Mouse (Mus musculus) neural tube, embryonic 11.5 days (tissue): ENCODE data around the gene Mpv17l2. TPM values are rescaled to one million over a fixed set of nuclear protein-coding genes. Genes with fewer than 3 reads are reported as not detected.

Source experiments
- ATAC-seq: fragments of 200-750 bp; cut with Nextera tagmentation; 2 replicates; pipeline ENCODE4 v1.8.0; 2017; ENCODE audit warnings: moderate number of reproducible peaks, mild to moderate bottlenecking, moderate TSS enrichment, moderate library complexity; ENCODE audit not compliant: insufficient read depth, low FRiP score, low TSS enrichment
- DNase-seq: peaks from one replicate; pipeline ENCODE4 v3.0.0-alpha.2; 2015; ENCODE audit warnings: low spot score
- H3K27ac ChIP-seq: fragments of 300-500 bp; sonication (generic); 2 replicates; pipeline ENCODE4 v1.5.1; 2014; ENCODE audit warnings: low read depth, mild to moderate bottlenecking, low read length
- H3K27me3 ChIP-seq: fragments of 300-500 bp; sonication (generic); 2 replicates; pipeline ENCODE4 v1.6.1; 2014; ENCODE audit warnings: mild to moderate bottlenecking, low read length, mixed read lengths; ENCODE audit not compliant: control insufficient read depth, insufficient read depth
- H3K36me3 ChIP-seq: fragments of 300-500 bp; sonication (generic); 2 replicates; pipeline ENCODE4 v1.6.1; 2014; ENCODE audit warnings: mild to moderate bottlenecking, low read length, moderate library complexity, mixed read lengths; ENCODE audit not compliant: control insufficient read depth, insufficient read depth
- H3K4me1 ChIP-seq: fragments of 300-500 bp; sonication (generic); 2 replicates; pipeline ENCODE4 v1.6.1; 2014; ENCODE audit warnings: low read length, mixed read lengths; ENCODE audit not compliant: control insufficient read depth, insufficient read depth
- H3K4me2 ChIP-seq: fragments of 300-500 bp; sonication (generic); 2 replicates; pipeline ENCODE4 v1.6.1; 2014; ENCODE audit warnings: low read depth, mild to moderate bottlenecking, moderate library complexity
- H3K4me3 ChIP-seq: fragments of 300-500 bp; sonication (generic); 2 replicates; pipeline ENCODE4 v1.5.1; 2014; ENCODE audit warnings: low read depth, low read length
- H3K9ac ChIP-seq: fragments of 300-500 bp; sonication (generic); 2 replicates; pipeline ENCODE4 v1.6.1; 2014; ENCODE audit warnings: mild to moderate bottlenecking, low read length
- H3K9me3 ChIP-seq: fragments of 300-500 bp; sonication (generic); 2 replicates; pipeline ENCODE4 v1.6.1; 2016; ENCODE audit warnings: low read length; ENCODE audit not compliant: control insufficient read depth
- WGBS: fragments of 180-500 bp; shearing (Covaris S2); extraction: QIAGEN DNeasy Blood & Tissue Kit; methylation state at CpG from one replicate; pipeline ENCODE4 v1.1.7; 2014; 5-methylcytosine and 5-hydroxymethylcytosine counted together
- polyA plus RNA-seq: library from polyadenylated mRNA; unstranded; fragments of >200 nt; fragmentation: Nextera tagmentation; extraction: Ambion mirVana; gene quantifications from 2 replicates; pipeline ENCODE4 v1.2.1, GENCODE M21; 2014

The Mpv17l2 gene
- polyA plus RNA-seq, 1 experiment from 2014 or later, result 41.3 TPM

DNA sequence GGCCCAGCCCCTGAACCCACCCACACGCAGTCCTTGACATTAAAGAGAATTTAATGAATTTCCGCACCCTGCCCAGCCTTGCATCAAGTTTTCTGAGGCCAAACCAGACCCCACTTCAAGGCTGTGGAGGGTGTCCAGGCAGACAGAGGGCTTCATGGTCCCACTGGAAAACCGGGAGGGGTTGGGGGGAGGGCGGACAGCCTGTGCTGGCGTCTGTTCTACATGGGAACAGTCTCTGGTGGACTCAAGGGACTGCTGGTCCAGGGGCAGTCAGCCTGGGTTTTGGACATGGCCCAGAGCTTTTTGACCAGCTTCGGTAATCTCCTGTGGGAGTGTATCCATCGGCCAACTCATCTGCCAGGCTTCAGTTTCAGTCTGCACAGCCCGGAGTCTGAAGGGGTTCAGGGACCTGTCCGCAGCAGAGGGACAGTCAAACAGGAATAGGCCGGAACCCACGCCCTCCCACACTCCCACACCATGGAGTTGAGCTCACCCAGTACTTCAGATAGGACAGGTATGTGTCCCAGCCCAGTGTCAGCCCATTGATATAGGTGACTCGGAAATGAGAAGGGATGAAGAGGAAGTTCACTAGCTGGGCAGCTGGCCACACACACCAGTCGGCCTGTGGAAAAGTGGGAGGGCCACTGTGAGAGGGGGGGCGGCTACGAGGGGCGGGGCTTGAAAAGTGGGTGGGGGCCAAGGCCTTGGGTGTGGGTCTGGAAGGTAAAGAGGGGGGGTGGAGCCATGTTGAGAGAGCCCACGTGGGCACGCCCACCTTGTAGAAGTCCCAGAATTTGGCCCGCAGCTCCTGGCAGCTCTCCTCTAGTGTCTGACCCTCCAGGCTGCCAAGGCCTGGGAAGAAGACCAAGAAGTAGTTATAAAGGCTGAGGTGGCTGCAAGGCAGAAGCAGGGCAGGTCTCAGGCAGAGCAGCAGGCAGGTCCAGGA lies 1.9 kb downstream of the Mpv17l2 start:
- peaks cover 11% of the 10 kb centered on the region for H3K4me1 ChIP-seq
- no peaks in the 10 kb centered on the region for H3K27me3 ChIP-seq
- no peaks in the 10 kb centered on the region for H3K9me3 ChIP-seq
- no peaks in the 10 kb centered on the region for H3K36me3 ChIP-seq
- H3K9ac ChIP-seq, result no peak overlapping the region
- H3K4me2 ChIP-seq, result no peak overlapping the region
- 75% methylated on average over 19 of the region's 19 CpGs for WGBS
- ATAC-seq (no peak), DNase-seq (no peak)
- no peak overlapping the region for H3K4me3 ChIP-seq
- no peak overlapping the region for H3K27ac ChIP-seq

DNA sequence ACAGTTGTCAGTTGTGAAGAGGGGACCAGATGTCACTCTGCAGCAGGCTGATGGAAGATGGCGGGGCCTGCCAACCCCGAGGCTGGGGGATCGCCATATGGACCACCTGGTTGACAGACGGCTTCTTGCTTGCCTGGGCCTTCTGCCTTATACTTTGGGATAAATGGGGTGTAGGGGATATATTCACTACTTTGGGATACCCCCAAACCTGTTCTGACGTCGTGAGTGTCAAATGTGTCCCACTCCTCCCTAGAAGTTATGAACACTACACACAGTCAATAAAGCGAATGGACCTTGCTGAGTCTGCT lies 2.5 kb downstream of the Mpv17l2 start:
- no peak for ATAC-seq
- no peaks in the 10 kb centered on the region for H3K27me3 ChIP-seq
- DNase-seq, result peak; percentile 7
- H3K4me3 ChIP-seq, result no peak overlapping the region
- no peak overlapping the region for H3K9ac ChIP-seq
- H3K27ac ChIP-seq, result no peak overlapping the region
- no peaks in the 10 kb centered on the region for H3K36me3 ChIP-seq
- H3K4me1 ChIP-seq, result peaks cover 11% of the 10 kb centered on the region
- no peaks in the 10 kb centered on the region for H3K9me3 ChIP-seq
- H3K4me2 ChIP-seq, result no peak overlapping the region
- WGBS, result 82% methylated on average over 7 of the region's 7 CpGs

DNA sequence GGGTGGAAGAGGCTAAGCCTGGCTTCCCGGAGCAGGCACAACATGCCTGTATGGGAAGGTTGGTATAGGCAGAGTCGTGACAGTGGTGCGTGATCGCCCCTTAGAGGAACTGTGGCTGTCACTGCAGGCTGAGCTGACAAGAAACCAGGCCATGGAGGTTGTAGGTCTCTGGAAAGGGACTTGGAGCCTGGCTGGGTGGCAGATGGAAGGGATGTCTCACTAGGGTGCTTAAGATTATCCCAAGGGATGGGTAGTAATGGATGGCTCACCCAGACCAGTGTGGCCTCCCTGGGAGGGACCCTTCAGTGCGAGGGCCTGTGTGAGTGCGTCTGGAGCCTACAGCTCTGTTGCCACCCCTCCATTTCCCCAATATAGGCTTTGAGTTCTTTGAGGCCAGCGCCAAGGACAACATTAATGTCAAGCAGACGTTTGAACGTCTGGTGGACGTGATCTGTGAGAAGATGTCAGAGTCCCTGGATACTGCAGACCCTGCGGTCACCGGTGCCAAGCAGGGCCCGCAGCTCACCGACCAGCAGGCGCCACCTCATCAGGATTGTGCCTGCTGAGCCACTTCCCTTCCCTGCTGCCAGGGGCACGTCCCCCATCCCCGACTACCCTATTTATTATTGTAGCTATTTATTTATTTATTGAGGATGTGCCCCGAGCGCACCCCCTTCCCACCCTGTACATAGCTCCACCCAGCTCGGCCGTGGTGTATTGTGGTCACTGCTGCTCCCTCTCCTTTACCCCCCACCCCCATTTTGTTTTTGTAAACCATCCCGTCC lies 3.0 kb downstream of the Mpv17l2 start:
- peak; percentile 26 for DNase-seq
- 69% methylated on average over 22 of the region's 22 CpGs for WGBS
- no peak overlapping the region for H3K4me2 ChIP-seq
- H3K27me3 ChIP-seq, result no peaks in the 10 kb centered on the region
- no peak for ATAC-seq
- H3K4me3 ChIP-seq, result no peak overlapping the region
- peaks cover 11% of the 10 kb centered on the region for H3K4me1 ChIP-seq
- no peaks in the 10 kb centered on the region for H3K9me3 ChIP-seq
- H3K36me3 ChIP-seq, result no peaks in the 10 kb centered on the region
- no peak overlapping the region for H3K9ac ChIP-seq
- H3K27ac ChIP-seq, result 0 out of 2 replicates have a peak overlapping the region, but pooled peaks have one; percentile 27

DNA sequence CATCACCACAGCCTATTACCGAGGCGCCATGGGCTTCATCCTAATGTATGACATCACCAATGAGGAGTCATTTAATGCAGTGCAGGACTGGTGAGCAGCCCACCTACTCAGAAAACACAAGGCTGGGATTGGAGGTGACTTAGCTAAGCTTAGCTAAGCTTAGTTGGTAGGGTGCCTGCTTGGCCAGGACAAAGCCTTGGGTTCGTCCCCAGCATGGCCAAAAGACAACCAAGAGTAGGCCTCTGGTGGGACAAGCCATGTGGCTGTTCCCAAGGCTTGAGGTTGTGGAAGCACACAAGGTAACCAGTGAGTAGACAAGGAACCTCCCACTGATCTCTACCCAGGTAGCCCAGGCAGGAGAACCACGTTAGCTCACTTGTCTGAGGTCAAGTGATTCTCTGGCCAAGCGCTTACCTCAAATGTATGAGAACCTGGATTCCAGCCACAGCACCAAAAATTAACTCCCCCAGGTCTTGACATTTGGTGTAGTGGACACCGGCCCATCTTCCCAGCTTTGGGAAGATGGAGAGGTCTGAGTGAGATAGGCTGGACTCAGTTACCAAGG lies 4.2 kb downstream of the Mpv17l2 start:
- no peak overlapping the region for H3K27ac ChIP-seq
- DNase-seq (peak; percentile 9), ATAC-seq (no peak)
- H3K4me1 ChIP-seq, result peaks cover 11% of the 10 kb centered on the region
- H3K9ac ChIP-seq, result no peak overlapping the region
- H3K4me2 ChIP-seq, result no peak overlapping the region
- H3K4me3 ChIP-seq, result no peak overlapping the region
- H3K27me3 ChIP-seq, result no peaks in the 10 kb centered on the region
- WGBS, result 94% methylated on average over 6 of the region's 6 CpGs
- H3K36me3 ChIP-seq, result no peaks in the 10 kb centered on the region
- H3K9me3 ChIP-seq, result no peaks in the 10 kb centered on the region

DNA sequence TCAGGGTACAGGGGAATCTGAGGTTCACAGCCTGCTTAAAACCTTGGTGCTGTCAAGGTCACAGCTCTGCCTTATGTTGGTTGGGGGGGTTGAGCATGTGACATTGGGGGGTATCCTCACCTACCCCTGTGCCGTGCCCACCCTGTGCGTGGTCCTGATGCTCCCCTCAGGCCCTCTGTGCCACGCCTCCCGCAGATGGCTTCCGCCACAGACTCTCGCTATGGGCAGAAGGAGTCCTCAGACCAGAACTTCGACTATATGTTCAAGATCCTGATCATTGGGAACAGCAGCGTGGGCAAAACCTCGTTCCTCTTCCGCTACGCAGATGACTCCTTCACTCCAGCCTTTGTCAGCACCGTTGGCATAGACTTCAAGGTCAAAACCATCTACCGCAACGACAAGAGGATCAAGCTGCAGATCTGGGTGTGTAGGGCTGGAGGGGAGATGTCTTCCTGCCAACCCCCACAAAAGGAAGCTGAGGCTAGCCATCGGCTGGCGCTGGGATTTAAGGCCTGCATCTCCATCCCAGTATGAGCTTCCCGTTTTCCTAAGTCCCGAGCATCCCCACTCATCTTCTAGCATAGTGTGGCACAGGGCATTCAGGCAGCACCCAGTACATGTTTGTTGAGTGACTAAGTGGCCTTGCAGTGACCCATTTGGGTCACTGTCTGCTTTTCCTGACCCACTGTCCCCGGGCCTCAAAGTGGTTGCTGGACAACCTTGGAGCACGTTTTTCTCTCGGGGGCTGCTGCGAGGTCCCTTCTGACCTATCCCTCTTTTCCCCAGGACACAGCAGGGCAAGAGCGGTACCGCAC lies 4.9 kb downstream of the Mpv17l2 start:
- Histone ChIP-seq H3K4me3 (peak overlapping the region; percentile 67), H3K27ac (no peak overlapping the region), H3K4me1 (peaks cover 11% of the 10 kb centered on the region), H3K9me3 (no peaks in the 10 kb centered on the region), H3K4me2 (peak overlapping the region; percentile 86), H3K27me3 (no peaks in the 10 kb centered on the region), H3K9ac (no peak overlapping the region), H3K36me3 (no peaks in the 10 kb centered on the region)
- ATAC-seq (no peak), DNase-seq (peak; percentile 6)
- WGBS, result 82% methylated on average over 24 of the region's 24 CpGs

DNA sequence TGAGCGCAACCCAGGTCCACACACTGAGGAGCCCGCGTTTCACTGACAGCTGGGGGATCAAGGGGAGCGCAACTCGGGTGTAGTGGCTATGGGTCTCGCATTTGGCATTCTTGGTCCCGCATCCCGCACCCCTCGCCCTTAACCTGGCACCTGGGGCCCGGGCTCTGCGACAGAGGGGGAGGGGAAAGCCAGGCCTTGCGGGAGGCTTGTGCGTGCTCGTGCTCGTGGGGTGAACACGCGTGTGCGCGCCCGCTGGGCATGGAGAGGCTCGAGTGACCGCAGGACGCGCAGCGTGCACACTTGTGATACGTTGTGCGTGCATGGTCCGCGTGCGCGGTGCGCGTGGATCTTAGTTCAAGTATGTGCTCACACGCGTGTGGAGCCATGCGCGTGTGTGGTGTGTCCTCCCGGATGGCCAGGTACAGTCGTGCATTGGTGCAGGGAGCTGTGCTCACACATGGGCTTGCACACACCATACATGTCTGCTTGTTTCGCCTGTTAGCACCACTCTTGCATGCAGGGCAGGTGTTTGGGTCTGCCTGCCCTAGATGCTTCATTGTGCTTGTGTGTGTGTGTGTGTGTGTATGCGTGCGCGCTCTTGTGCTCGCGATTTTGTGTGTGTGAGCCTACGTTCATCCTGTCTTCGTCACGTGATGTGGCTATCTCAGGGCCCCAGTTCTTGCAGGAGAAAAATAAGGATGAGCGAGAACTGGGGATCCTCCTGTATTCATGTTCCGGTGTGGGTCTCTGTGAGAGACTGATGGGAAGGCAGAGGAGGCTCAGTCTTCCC lies 5.7 kb downstream of the Mpv17l2 start:
- ATAC-seq (peak; percentile 58), DNase-seq (peak; percentile 67)
- H3K27me3 ChIP-seq, result no peaks in the 10 kb centered on the region
- no peaks in the 10 kb centered on the region for H3K36me3 ChIP-seq
- H3K9me3 ChIP-seq, result no peaks in the 10 kb centered on the region
- H3K9ac ChIP-seq, result peak overlapping the region; percentile 79
- no peak overlapping the region for H3K27ac ChIP-seq
- H3K4me1 ChIP-seq, result peaks cover 10% of the 10 kb centered on the region
- WGBS, result 19% methylated on average over 50 of the region's 50 CpGs
- H3K4me3 ChIP-seq, result peak overlapping the region; percentile 67
- peak overlapping the region; percentile 86 for H3K4me2 ChIP-seq

DNA sequence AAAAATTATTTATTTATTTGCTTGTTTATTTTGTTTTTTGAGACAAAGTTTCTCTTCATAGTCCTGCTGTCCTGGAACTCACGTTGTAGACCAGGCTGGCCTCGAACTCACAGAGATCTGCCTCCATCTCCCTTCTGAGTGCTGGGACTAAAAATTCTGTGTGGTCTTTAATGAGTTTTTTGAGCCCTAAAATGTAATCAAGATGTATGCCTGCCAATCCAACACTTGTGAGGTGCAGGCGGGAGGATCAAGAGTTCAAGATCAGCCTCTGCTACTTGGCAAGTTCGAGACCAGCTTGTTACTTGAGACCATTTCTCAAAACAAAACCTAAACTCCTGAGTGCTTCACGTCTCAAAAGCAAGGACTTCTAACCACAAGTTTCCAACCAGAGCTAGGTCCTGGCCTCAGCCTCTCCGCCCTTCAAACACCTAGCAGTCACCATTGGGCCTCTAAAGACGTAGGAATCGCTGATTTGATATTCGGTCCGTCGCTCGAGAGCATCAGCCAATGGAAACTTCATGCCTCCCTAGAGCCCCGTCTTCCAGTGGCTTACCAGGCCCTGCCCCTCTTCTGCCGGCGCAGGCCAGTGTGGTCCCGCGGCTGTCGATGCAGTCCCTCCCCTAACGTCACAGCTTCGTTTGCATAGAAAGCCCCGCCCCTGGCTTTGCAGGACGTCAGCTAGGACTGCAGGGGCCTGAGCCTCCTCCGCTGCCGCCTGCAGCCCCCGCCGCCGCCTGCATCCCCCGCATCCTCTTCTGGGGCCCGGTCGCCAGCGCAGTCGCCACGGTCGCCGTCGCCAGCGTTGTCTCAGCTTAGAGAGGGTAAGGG lies 6.5 kb downstream of the Mpv17l2 start, which contains the start of gene Rab3a:
TSS of gene Rab3a (plus strand) at position 637 of the 828 bp plus-strand sequence.
- H3K4me2 ChIP-seq, result peak within 1 kb of the TSS; percentile 86
- peak within 1 kb of the TSS; percentile 27; the same call in 1 of the 2 replicates for H3K27ac ChIP-seq
- no peaks in the 10 kb centered on the region for H3K36me3 ChIP-seq
- ATAC-seq (peak; percentile 97), DNase-seq (peak; percentile 97)
- peaks cover 4% of the 10 kb centered on the region; the same call in 1 of the 2 replicates for H3K4me1 ChIP-seq
- H3K9me3 ChIP-seq, result no peaks in the 10 kb centered on the region
- H3K9ac ChIP-seq, result peak within 1 kb of the TSS; percentile 79
- no peaks in the 10 kb centered on the region for H3K27me3 ChIP-seq
- WGBS, result 8% methylated on average over 37 of the region's 37 CpGs
- peak within 1 kb of the TSS; percentile 67 for H3K4me3 ChIP-seq
